Mouse (Mus musculus): ENCODE results near the gene Ubl4b. TPM values are rescaled to one million over a fixed set of nuclear protein-coding genes. Genes with fewer than 3 reads are reported as not detected.

Gene Ubl4b
- total RNA-seq, 2 experiments from 2014 or later = not detected

DNA sequence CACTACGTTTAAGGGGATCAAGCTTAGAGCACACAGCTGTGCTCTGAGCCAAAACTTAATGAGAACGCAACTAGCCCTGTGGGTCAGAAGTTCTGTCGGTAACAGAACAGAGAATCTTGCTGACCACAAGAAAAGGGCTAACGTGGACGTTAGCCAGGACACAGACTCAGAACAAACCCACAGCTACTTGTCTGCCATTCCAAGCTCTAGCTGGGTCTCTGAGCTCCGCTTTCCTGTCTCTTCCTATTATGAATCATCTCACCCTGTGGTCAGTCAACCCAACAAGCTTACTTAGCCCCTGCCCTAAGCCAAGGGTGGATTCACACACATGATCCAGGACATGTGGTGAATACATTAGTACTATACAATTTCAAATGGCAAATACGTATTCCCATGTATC, 12.9 kb upstream of the Ubl4b start:
- DNase-seq = no peak

DNA sequence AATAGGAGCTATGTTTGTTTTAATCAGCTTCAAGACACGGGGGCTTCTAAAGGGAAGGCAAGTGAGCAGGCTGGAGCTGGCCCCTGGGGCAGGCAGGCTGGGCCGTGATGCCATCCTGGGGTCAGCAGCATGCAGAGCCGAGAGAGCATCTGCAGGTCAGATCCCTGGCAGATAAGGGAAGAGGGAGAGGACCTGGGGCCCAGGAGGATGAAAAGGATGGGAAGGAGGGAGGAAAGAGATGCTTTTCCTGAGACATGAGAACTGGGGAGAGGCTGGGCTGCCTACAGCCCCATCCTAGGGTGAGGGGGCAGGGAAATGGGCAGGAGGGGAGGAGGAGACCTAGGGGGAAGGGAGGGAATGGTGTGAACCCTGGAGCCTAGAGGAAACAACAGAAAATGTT, 10.5 kb upstream of the Ubl4b start:
- DNase-seq = no peak

DNA sequence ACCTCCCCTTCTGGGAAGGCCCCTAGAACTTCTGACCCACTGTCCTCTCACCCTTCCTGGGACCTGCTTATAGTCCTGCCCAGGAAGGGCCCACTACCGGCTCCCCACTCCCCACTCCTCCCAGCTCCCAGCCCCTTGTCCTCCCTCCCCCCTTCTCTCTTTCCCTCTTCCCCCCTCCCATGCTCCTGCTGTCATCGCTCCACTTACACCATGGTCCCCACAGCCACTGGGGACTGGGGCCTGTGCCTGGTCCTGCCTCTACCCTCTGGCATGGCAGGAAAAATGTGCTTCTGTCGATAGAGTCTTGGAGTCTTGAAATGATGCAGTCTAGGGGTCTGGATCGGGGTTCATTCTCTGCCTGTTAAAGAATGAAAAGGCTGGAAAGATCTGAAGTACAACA, 9.0 kb upstream of the Ubl4b start:
- no peak for DNase-seq

DNA sequence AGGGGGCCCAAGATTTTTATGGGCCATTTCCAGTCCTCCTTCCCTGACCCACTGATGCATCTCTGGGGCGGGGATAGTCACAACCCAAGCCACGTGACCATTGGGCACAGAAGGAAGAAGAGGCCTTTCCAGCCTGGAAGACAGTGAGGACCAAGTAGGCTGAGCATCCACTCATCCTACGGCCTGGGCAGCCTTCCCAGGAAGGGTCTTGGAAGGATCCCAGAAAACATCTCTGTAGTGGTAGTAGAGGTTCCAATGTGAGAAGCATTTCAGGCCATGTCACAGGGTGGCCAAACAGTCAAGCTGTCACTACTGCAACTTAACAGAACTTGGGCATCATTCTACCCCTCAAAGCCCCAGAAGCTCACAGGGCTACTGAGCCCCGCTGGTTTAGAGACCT, 7.7 kb upstream of the Ubl4b start:
- no peak for DNase-seq

DNA sequence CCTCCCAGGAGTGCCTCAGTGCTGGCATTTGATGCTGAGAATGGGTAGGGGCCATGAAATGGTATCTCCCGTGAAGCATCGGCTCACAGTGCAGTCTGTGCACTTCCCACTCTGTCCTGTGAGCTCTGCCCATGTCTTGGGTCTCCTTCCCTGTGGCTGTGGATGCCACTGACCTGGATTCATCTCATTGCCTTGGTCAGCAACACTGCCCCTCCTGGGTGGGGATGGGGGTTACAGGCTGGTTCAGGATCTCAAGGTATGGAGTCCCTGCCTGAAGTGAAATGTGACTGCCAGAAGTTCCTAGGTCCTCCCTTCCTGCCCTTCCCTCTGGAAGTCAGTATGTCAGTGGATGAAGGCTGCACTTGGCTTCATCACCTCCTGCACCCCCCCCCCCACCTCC, 7.2 kb upstream of the Ubl4b start:
- no peak for DNase-seq

DNA sequence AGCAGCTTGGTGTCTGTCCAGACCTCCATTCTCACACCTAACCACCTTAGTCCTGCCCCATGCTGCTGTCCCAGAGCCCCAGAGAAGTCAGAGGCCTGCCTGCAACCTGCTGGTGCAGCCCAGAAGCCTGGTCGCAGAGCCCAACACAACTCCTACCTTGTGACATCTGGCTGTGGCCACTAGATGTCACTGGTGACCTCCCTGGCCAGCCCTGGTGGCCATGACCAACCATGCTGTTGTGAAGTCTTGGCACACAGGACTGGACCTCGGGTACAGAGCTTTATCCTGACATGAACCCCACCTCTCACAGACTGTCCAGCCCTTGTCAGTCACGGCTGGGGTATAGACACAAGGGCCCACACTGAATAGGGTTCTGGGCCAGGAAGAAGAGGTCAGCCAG, 4.3 kb upstream of the Ubl4b start:
- DNase-seq = peak; percentile 76 to 77

DNA sequence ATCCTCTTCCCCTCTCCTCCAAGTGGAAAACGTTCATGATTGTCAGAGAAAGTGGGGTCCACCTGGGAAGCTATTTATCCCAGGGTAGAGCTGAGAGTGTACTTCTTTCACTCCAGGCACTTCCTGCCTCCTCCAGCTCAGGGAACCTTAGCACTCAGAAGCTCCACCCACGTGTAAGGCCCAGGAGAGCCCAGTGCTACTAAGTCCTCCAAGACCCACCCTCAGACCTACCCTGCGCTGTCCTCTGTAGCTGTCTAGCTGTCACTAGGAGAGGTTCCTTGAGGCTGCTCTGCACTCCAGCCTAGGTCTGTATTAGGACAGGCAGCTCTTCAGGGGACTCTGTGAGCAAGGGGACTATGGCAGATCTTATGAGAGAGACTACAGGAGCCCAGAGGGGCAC, 3.9 kb upstream of the Ubl4b start:
- no peak for DNase-seq

DNA sequence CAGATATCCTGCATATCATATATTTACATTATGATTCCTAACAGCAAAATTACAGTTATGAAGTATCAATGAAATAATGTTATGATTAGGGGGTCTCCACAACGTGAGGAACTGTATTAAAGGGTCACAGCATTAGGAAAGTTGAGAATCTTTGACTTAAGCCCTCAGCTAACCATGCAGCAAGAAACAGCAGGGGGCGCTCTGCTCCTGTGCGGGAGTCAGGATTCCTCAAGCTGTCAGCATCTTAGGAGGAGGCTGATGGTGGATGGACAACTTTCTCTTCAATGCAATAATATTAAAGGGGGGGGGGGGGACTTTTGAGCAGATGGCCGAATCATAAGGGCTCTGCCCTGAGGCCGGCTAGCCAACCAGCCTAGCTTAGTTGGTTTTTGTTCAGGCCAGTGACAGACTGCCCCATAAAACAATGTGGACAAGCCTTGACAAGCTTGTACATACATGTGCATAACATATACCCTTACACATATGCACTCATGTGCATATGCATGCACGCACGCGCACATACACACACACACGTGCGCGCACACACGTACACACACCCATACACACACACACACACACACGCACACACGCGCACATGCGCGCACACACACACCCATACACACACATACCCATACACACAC, 4.3 kb downstream of the Ubl4b start:
- peak; percentile 19 to 73 for DNase-seq

DNA sequence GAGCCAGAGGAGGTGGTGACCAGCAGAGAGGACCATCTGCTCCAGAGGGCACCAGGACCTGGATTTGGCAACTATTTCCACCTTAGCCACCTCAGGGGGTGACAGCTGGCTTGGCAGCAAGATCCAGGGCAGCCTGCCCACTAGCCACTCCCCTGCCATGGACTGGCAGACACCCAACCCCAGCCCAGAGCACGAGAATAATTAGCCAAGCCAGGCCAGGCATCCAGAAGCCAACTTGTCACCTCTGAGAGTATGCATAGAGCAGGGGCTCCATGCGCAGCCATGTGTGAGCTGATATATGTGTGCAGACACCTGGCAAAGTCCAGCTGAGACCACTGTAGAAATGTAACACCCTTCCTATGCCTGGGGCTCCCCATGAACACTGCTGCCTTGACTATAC, 7.9 kb downstream of the Ubl4b start:
- DNase-seq = peak; percentile 69 to 72

DNA sequence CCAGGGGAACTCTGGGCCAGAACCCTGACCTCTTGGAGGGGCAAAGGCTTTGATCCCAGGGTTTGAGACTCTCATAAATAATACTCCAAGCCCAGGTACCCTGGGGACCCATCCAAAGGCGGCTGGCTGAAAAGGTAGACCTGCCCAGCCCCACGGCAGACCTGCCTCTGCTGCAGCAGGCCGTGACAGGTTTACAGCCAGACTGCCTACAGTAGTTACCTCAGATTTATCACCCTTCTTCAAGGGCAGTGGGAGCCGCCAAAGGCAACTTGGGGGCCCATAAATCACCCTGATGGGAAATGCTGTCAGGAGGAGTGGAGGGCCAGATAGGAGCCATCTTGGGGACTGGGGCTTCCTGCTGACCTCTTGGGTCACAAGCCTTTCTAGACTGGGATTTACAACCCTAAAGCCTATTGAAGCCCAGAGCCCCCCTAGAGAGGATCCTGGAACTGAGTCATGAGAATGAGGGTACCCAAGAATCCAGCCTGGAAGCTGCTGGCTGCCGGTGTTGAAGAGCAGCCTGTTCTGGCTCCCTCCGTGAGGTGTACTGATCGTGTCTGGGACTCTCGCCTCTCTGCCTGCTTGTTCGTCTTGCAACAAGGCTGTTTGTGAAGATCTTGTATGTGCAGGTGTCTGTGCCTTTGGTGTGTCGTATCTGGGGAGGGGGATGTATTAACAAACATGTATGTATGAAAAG, 9.0 kb downstream of the Ubl4b start:
- DNase-seq = no peak

DNA sequence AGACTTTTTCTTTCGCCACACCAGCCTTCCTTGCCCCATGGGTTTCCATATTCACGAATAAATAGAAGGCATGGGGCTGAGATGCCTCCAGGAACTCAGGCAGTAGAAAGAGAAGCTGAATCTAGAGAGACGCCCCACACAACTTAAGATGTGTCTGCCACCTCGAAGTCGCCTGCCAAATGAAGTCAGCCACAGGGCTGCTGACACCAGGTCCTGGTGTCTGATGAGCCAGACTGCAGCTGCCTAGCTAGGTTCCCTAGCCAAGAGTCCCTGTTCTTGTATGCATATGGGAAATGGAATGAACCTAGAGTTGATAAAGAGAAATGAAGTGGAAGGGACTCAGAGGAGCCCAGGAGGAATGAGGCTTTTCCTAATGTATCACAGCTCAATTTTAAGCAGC, 9.6 kb downstream of the Ubl4b start:
- DNase-seq = no peak

DNA sequence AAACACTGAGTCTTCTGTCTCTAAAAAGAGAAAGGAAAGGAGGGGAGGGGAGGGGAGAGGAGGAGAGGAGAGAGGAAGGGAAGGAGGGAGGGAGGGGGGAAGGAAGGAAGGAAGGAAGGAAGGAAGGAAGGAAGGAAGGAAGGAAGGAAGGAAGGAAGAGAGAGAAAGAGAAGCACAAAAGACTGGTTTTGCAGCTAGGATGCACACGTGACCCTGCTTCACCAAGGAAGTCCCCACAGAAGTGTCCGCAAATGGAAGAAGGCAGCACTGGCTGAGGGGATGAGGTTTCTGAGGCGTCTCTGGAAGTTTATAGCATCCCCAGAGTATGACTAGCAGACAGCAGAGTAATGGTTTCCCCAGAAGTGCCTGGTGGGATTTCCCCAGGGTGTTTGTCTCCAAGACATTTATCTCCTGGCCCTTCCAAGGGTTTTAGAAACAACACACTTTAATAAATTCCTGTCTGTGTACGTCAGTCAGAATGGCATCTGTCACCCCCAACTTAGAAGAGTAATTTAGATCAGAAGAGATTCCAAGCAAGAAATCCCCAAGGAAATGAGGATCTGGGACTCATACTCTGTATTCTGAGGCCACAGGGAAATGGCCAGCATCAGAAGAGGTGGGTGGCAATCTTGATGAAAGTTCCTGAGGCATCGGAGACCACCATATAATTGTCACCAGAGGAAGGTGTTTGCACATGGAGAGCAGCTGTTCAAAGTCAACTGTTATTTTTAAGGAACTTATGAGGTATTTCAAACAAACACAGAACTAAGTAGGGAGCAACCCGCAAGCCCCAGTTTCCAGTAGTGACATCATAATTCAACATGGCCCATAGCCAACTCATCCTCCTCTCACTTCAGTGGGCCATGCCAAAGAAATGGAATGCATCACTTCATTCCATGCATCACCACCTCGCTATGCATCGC, 11.5 kb downstream of the Ubl4b start:
- no peak for DNase-seq

DNA sequence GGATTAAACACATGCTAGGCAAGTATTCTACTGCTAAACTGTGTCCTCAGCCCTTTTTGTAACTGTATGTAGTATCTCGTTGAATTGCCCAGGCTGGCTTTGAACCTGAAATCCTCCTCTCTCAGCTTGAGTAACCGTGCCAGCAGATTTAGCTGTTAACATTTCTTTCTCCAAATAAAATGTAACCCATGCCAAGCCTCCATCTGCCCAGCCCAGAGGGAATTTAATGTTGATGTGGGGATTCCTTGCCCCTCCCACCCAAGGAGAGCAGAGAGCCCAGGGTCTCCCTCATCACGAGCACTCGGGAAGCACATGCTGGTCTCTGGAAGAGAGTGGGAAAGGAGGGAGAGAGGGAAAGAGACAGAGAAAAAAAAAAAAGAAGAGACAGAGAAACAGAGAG, 12.3 kb downstream of the Ubl4b start:
- no peak for DNase-seq

DNA sequence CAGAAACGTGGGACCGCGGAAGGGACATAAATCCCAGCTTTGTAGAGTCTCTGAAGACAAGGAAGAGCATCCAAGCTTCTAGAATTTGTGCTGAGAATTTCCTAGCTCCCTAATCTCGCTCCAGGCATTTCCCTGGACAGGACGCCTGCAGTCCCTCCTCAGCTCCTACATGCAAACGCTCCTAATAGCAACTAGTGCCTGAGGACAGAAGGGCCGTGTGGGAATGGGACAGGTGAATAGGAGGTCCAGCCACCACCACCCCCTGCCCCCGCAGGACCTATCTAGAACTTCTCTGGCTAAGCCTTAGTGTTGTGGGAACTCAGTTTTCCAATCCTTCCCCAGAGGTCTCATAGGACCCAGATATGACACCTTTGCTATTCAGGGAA, 17.4 kb downstream of the Ubl4b start:
- no peak for DNase-seq

DNA sequence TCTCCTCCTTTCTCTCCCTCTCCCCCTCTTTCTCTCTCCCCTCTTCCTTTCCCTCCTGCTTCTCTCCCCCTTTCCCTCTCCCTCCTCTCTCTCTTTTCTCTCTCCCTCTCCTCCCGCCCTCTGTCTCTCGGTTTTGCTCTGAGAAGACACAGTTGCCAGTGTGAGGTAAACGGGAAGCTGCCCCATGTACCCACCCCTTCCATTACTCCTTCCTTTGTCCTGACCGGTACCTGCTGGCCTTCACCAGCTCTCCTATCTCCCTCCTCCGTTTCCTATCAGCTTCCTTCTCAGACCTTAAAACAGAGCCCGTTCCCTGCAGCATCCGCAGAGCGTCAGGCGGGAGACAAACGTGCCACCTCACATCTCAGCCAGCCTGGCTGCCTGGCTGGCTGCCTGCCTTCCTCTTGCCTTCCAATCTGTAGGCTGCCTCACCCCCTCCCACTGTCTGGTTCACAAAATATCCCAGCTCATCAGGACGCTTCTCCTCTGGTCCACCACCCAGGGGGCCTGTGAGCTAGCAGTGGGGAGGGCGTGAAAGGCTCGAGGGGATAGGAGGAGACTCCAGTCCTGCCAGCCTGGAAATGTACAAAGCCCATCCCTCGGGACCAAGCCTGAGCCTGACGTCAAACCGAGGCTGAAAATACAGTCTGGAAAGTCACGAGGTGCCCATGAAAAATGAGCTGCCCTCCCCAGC, 17.9 kb downstream of the Ubl4b start:
- DNase-seq = peak; percentile 19 to 23

DNA sequence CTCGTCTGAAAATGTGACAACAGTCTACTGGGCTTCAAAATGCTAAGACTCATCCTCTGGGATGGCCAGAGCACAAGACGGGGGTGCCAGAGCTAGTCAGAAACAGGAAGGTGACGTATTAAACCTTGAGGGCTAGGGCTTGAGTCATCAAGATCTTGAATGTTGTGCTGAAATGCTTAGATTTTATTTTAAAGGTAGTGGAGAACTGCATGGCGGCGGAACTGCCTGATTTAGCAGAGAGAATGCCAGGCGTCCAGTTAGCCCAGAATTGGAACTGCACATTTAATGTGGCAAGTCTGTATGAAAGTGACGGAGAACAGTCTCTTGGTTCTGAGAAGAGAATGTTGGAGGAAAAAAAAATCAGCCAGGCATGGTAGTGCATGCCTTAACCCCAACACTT, 19.9 kb downstream of the Ubl4b start:
- no peak for DNase-seq

DNA sequence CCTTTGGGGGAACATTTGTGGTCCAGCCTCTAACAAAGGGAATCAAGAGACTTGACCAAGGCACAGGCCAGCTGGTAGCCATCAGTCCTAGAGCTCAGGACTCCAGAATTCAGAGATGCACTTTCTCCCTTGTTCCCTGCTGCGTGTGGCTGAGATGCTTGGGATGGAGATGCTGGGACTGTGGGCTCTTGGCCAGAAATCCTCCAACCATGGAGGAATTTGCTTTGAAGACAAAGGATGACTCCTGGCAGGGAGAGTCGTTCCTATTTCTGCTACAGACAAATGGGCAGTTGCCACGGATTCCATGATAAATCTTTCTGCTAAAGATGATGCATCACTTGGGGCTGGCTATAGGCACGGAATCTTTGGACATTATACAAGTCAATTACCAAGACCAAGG, 21.3 kb downstream of the Ubl4b start:
- no peak for DNase-seq

DNA sequence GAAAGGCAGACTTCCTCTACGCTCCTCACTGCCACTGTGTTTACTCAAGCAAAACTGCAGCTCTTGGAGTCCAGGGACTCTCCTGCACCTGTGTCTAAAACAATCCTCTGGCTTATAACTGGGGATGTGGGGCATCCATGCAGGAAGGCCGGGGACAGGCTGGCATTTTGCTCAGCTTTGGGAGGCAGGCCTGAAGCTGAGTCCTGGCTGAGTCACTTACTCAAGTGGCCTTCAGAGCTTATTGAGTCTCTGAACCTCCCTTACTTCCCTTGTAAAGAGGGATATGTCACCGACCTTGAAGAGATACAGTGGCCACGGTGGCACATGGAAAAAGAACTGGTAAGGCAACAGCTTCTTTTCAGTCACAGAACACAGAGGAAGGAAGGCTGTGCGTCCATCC, 24.3 kb downstream of the Ubl4b start:
- DNase-seq = no peak

DNA sequence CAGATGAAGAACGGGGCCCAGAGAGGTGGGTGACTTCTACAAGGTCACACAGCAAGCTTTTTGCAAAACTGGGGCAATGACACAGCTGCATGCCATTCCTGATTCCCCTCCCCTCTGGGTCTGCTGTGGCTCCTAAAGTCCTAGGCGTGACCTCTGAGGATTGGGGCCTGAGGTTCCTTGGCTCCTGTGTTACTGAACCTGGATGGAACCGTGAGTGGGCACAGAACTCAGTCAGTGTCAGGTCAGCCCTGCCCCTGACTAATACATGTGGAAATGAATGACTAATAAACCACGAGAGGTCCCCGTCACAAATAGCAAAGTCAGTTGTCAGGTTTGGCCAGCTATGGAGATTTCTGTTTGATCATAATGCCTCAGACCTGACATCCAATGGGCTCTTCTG, 25.7 kb downstream of the Ubl4b start:
- no peak for DNase-seq

DNA sequence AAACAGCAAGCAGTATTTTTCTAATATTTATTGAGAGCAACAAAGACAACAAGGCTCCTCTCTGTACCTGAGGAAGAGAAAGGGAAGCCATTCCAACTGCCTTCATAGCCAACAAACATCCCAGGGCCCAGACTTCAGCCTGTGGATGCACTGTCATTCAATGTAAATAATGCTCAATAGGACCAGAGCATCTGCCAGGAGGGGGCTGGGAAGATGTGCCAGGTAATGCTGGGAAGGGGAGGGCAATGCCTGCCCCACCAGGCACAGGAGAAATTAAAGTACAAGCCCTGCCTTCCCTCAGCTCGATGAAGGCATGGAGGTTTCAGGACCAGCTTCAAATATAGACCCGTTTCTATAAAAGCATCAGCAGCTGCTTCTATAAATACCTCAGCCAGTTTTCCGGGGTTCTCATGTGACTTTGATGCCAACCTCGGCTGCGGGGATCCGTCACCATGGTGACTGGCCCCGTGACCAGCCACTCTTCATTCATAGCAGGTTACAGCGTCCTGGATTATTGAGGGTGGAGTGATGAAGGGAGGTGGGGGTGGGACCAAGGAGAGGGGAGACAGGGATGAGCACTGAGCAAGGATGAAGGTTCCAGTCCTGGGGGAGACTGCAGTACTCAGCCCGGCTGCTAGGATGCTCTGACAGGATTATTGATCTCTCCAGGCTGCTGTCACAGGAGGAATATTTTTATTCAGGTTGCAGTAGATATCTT, 26.3 kb downstream of the Ubl4b start:
- DNase-seq = peak; percentile 25 to 39

DNA sequence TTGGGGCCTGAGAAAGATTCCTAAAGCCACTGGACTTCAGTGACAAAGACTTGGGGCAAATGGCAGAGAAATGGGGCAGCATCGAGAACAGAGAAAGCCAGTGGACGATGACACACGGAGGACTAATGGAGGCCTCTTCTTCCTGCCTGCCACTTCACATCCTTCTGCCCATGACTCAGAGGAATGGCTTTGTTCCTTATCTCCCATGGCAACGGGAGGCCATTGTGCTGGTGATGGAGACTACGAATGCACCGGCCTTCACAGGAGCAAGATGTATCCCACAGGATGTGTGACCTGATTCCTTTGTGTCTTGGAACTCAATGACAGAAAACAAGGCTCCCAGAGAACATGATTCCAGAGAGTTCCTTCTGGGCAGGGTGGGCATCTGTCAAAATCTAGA, 30.3 kb downstream of the Ubl4b start:
- DNase-seq = no peak

DNA sequence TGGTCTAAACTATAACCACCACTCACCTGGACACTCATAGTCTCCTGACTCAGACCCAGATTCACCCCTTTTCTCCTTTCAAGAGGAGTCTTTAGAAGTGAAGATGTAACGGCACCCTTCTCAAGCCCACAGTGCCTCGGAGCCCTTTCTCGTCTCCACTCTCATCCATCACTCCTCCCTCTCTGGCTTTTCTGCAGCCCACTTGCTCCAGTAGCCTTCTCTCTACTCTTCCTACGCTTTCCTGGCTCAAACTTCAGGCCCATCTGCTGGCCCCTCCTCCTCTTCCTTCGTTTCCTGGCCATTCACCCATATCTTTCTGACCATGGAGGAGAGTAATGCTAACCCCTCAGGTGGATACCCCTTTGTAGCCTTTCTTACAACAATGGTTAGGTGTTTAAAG, 33.9 kb downstream of the Ubl4b start:
- no peak for DNase-seq
